In genomic region chr7:79531551-79532356, GRCm38 (mm10) we compare ENCODE assay signal across 9 mouse cellular contexts.
DNase-seq lines count a peak whose midpoint lies in the region; ATAC-seq and TF ChIP-seq lines count a peak whose summit lies in the region.
"Had no signal": no experiment of that assay in that cellular context is flagged by ENCODE, and none has a peak within 500 bp of the region (broad histone marks: within the 10 kb centered on the region; RNA-seq: fewer than 3 reads in every experiment).

No protein-coding gene starts in this region.

- no peaks in the 10 kb centered on the region for H3K9me3 ChIP-seq in embryonic facial prominence, embryonic 11.5 days (replicated peaks; ENCODE audit: control insufficient read depth, low read length)
- H3K9me3 ChIP-seq in hindbrain, embryonic 15.5 days = no peaks in the 10 kb centered on the region
- H3K9me3 ChIP-seq in neural tube, embryonic 13.5 days = no peaks in the 10 kb centered on the region

- no peak overlapping the region for H3K4me3 ChIP-seq in layer of hippocampus, adult 2 months
- H3K4me3 ChIP-seq in embryonic facial prominence, embryonic 11.5 days (ENCODE audit: low read depth, low read length) = no peak overlapping the region
- no peak overlapping the region for H3K4me3 ChIP-seq in hindbrain, embryonic 15.5 days
- no peak overlapping the region for H3K4me3 ChIP-seq in neural tube, embryonic 13.5 days

- no peak overlapping the region for H3K4me2 ChIP-seq in embryonic facial prominence, embryonic 11.5 days (ENCODE audit: low read depth, low read length)
- no peak overlapping the region for H3K4me2 ChIP-seq in hindbrain, embryonic 15.5 days
- H3K4me2 ChIP-seq in neural tube, embryonic 13.5 days = no peak overlapping the region

- H3K9ac ChIP-seq in embryonic facial prominence, embryonic 11.5 days (replicated peaks; ENCODE audit: low read length) = no peak overlapping the region
- no peak overlapping the region for H3K9ac ChIP-seq in hindbrain, embryonic 15.5 days
- peak overlapping the region; percentile 52 for H3K9ac ChIP-seq in neural tube, embryonic 13.5 days

- peaks cover 78% of the 10 kb centered on the region for H3K27me3 ChIP-seq in embryonic facial prominence, embryonic 11.5 days (ENCODE audit: control insufficient read depth, insufficient read depth, low read length)
- H3K27me3 ChIP-seq in hindbrain, embryonic 15.5 days = no peaks in the 10 kb centered on the region
- H3K27me3 ChIP-seq in neural tube, embryonic 13.5 days = peaks cover 37% of the 10 kb centered on the region

- H3K27ac ChIP-seq in layer of hippocampus, adult 2 months = peak overlapping the region; percentile 93
- H3K27ac ChIP-seq in embryonic facial prominence, embryonic 11.5 days (replicated peaks; ENCODE audit: low read depth, low read length) = no peak overlapping the region
- H3K27ac ChIP-seq in hindbrain, embryonic 15.5 days (replicated peaks) = peak overlapping the region; percentile 94
- peak overlapping the region; percentile 99 for H3K27ac ChIP-seq in neural tube, embryonic 13.5 days (replicated peaks)

- TF ChIP-seq CTCF in layer of hippocampus, adult 2 months (conservative IDR thresholded peaks at IDR 0.05) = peak; percentile 57

- peak; percentile 15; the same call in 1 of the 2 replicates for ATAC-seq in embryonic facial prominence, embryonic 11.5 days (replicated peaks; ENCODE audit: insufficient number of reproducible peaks, low FRiP score, low TSS enrichment, low read depth)
- ATAC-seq in hindbrain, embryonic 15.5 days (ENCODE audit: low FRiP score, low read depth) = peak; percentile 68
- ATAC-seq in neural tube, embryonic 13.5 days (ENCODE audit: low read depth) = peak; percentile 66

- H3K4me1 ChIP-seq in embryonic facial prominence, embryonic 11.5 days (ENCODE audit: control insufficient read depth, insufficient read depth, low read length) = peaks cover 9% of the 10 kb centered on the region
- peaks cover 78% of the 10 kb centered on the region for H3K4me1 ChIP-seq in hindbrain, embryonic 15.5 days (replicated peaks)
- peaks cover 93% of the 10 kb centered on the region for H3K4me1 ChIP-seq in neural tube, embryonic 13.5 days (replicated peaks)

- 11% methylated on average over 12 of the region's 12 CpGs for WGBS in embryonic facial prominence, embryonic 11.5 days
- 8% methylated on average over 12 of the region's 12 CpGs for WGBS in hindbrain, embryonic 15.5 days
- 6% methylated on average over 12 of the region's 12 CpGs for WGBS in neural tube, embryonic 13.5 days

- H3K36me3 ChIP-seq in embryonic facial prominence, embryonic 11.5 days (replicated peaks; ENCODE audit: control insufficient read depth, insufficient read depth, low read depth, low read length) = no peaks in the 10 kb centered on the region
- peaks cover 8% of the 10 kb centered on the region for H3K36me3 ChIP-seq in hindbrain, embryonic 15.5 days
- H3K36me3 ChIP-seq in neural tube, embryonic 13.5 days = peaks cover 55% of the 10 kb centered on the region

- no peak for DNase-seq in layer of hippocampus, adult 2 months (ENCODE audit: low spot score in 2 of 2)
- DNase-seq in layer of hippocampus, adult 18-20 months (ENCODE audit: low spot score in 2 of 2) = no peak
- DNase-seq in embryonic facial prominence, embryonic 11.5 days (ENCODE audit: low spot score) = peak; percentile 29
- no peak for DNase-seq in adipocyte (ENCODE audit: low spot score)
- DNase-seq in kidney, adult 18-20 months = no peak
- no peak for DNase-seq in lung, postnatal 14 days
- DNase-seq: B cell, adult 2 months had no signal

Comparison
In these comparisons a context has a peak if more than half of its experiments do, and no peak if none do; other contexts are left out.
1. ATAC-seq: peak in every context shown above with its lines; median percentile 68 in hindbrain, embryonic 15.5 days; 66 in neural tube, embryonic 13.5 days; 15 in embryonic facial prominence, embryonic 11.5 days.